Mouse (Mus musculus) thymus, postnatal 14 days (tissue): ENCODE measurements at regions not wholly inside any gene's neighbourhood (a gene's known extent, or its start where the extent isn't known, plus 50 kb on each side); places are given as distances from the start of the nearest gene placed in this dataset.
A peak's percentile ranks its signal among the peaks of the same experiment; 100 is the strongest.

Experiments
- DNase-seq: peaks from one replicate; pipeline ENCODE4 v3.0.0; 2021

DNA sequence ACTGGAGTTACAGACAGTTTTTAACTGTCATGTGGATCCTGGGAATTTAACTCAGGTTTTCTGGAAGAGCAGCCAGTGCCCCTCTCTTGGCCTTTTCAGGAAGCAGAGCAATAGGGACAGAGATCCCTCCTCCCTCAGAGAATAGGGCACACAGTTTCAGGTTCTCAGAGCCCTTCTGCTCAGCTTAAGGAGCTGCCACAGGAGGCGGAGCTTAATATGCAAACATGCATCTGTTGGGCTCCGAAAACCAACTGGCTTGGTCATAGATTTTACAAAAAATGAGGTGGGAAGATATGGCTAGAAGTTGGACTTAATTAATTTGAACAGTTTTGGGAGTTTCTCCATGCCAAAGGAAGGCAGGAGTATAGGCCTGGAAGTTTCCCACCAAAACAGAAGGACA, 61.9 kb upstream of the Znrf2 start:
- no peak for DNase-seq

DNA sequence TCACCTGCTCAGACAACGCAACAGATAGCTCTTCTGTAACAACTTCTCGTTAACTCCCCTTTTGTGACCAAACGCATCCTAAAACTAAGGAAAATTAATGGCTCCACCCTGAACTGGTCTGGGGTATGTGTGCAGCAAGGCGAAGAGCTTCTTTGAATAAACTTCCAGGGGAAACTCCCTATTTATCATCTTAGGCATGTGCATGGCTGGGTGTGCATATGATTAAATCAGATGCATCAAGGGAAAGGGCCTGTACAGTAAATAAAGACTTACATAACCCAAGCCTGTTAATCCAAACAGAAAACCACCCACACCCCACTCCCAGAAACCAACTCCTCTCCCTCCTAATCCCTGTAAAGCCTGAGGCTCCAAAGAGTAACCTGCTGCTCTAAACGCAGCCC, 59.2 kb upstream of the Znrf2 start:
- DNase-seq: no peak

DNA sequence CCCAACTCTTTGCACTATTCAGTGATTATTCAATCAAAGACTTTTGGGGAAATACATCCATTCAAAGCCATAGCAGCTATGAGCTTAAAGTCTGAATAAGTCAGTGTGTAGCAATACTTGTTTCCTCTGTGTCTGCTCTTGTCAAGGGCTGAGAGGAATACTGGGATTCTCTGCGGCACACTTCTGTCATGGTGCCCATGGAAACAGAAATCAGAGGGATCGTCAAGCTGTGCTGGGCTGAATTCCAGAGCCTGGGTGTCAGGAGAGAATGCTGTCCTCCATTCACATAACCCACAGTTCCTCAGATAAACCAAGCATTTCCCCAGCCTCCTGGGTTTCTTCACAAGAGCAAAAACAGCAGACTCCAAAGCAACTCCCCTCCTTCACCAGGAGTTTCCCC, 58.6 kb upstream of the Znrf2 start:
- no peak for DNase-seq

- DNase-seq: no peak
These were observed 57.5 kb upstream of the Znrf2 start for GRCm38 (mm10) chr6:54759263-54759662.

GRCm38 (mm10) chr6:54759942-54760498, 56.7 kb upstream of the Znrf2 start:
- DNase-seq: peak; percentile 81

DNA sequence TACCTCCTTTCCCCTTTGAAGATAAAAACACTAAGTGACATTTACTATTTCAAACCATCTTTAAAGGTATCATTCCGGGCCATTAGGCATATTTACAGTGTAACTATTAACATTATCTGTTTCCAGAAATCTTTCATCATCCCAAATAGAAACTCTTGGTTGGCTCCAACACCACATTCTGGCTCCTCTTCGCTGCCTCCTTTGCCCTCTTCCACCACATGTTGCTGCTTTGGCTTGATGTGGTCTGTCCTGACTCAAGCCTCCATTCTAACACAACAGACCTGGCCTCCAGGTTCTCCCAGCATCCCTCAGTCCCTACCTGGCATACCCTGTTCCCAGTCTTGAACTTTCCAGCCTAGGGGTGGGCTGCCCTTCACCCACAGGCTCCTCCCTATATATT, 56.2 kb upstream of the Znrf2 start:
- no peak for DNase-seq

DNA sequence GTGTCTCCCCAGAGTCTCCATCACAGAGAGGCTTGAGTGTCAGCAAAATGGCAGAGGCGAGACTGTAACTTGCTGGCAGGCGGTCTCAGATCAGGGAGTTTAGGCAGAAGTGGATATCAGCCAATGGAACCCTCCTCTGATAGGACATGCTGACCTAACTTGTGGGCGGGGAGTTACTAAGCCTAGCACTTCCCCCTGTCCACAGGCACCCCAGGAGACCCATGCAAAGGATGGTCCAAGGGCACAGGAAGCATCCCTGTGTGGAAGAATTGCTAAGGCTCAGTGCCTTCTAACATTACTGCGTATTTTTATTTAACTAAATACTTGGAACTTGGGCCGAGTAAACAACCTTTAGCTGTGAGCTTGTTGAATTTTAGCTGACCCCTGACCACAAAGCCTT, 54.7 kb upstream of the Znrf2 start:
- no peak for DNase-seq

GRCm38 (mm10) chr6:54762499-54762898, 54.2 kb upstream of the Znrf2 start:
- DNase-seq: peak; percentile 45

GRCm38 (mm10) chr6:54763669-54764068, 53.0 kb upstream of the Znrf2 start:
- no peak for DNase-seq

- no peak for DNase-seq
These were observed 51.0 kb upstream of the Znrf2 start for GRCm38 (mm10) chr6:54765715-54766114.

DNA sequence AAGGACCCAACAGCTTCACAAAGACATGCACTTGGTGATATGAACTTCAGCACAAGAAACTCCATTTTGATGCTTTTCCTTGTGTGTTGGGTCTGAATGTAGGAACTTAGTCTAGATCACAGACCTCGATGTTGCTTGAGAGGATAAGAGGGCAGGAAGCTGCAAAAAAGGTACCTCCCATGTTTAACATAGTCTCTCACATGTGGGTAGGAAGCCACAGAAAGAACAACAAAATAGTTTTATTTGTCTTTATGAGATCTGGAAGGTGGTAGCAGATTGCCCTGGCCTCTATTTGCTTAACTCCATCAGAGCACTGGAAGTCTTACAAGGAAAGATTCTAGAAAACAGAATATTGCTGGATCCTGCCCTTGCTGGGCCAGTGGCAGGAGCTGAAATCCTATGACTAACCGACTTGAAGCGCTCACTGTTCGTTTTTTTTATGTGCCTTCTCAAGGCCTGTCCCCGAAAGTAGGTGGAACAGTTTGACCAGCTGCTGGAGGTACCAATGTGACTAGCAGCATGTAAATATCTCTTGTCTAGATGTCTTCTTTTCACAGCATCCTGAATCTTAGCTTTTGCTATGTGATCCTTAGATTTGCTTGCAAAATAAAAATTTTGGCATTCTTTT, 50.1 kb upstream of the Znrf2 start:
- DNase-seq: peak; percentile 46
